Mouse (Mus musculus) large intestine, adult 2 months (tissue): ENCODE results near the gene Eid2b. TPM values are rescaled to one million over a fixed set of nuclear protein-coding genes. Genes with fewer than 3 reads are reported as not detected.

Experiments
- DNase-seq: peaks from one replicate; pipeline ENCODE4 v3.0.0-alpha.2; 2012; ENCODE audit warnings: low read depth, low spot score
- WGBS: fragments of 180-500 bp; shearing (Covaris S2); methylation state at CpG from one replicate; pipeline ENCODE4 v1.1.7; 2018; 5-methylcytosine and 5-hydroxymethylcytosine counted together
- polyA plus RNA-seq: library from polyadenylated mRNA; depleted of rRNA; stranded (reverse); fragments of >200 nt; gene quantifications from 2 replicates; pipeline ENCODE4 v1.2.3, GENCODE M21; 2012; rRNA removed

The Eid2b gene
- polyA plus RNA-seq, 1 experiment, result 1.9 TPM

DNA sequence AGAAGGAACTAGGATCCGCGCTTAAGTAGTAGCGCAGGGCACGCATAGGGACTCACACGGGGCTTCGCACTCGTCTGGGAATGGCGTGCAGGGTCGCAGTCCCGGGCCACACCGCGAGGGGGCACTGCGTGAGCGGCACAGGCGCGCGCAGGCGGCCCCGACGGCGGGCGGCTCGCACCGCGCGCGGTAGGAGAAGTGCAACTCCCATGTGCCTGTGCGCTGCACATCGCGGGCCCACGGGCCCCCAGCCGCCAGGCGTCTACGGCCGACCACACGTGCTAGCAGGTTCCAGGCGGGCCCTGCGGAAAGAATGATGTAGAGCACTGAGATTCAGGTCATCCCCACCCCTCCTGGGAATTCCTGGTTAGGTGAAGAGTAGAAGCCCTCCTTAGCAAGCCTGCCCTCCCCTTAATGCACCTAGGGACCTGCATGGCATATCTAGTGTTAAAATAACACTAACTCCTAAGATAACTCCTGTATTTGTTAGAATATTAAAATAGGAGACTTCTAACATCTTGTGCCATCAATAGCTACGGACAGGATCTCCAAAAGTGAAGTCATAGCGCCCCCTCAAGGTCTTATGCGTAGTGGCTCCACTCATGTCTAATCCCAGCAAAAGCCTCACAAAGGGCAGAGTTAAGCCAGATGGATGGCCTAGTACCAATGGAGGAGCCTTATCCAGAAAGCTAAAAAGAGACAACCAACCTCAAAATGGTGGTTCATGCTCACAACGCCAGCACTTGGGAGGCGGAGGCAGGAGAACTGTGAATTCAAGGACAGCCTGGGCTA, 21.5 kb downstream of the Eid2b start:
- DNase-seq, result peak; percentile 22
- 17% methylated on average over 43 of the region's 43 CpGs for WGBS

DNA sequence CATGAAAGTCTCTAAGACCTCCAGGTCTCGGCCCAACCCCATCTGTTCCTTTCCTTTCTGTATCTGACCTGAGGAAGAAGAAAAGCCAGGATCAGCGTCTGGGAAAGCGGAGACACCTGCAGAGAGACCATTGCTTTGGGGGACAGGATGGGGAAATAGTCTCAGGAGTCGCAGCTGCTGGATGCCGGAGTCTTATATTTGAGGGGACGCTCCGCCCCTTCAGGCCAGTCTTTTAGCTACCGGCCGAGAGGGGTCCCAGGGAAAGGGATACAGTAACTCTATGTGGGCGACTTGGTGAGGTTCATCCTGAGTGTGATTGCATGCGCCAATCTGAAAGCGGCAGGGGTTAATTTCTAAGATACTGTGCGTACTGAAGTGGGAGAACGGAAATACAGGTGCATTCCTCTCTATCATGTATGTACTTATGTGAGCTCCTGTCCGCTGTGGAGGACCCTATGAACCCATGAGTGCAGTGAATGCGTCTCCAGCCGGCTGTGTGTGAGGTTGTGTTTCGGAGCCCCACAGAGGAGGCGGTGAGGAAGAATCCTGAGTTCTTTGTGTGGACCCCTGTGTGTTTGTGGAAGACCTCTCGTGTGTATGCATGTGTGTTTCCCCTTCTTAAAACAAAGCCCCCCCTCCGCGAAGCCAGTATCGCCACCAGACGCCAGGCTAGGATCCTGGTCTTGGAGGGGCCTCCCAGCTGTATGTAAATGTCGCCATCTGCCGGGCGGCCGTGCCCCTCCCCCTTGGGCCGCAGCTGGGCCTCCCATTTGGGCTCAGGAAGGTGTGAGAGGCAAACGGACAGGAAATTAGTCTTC, 24.3 kb downstream of the Eid2b start, which contains the start of gene Dll3:
Gene Dll3 (minus strand): TSS at position 623 of the 818 bp plus-strand sequence.
- no peak for DNase-seq
- WGBS, result 4% methylated on average over 30 of the region's 30 CpGs

DNA sequence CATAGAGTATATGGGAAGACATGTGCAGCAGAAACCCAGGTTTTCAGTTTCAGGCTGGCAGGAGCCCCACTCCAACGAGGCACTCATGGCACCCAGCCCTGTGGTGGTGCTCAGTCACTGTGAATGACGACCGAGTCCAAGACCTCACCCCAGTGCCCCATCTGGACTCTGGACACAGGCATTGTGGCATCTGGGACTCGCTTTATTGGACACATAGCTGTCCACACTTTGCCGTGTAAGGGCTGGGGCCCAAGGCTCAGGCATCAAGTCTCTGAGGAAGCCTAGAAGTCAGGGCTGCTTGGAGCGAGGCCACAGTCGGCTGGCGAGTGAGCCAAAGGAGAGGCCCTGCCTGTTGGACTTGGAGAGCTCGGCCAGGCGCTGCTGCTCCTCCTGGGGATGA, 28.1 kb downstream of the Eid2b start:
- no peak for DNase-seq
- 90% methylated on average over 10 of the region's 10 CpGs for WGBS

DNA sequence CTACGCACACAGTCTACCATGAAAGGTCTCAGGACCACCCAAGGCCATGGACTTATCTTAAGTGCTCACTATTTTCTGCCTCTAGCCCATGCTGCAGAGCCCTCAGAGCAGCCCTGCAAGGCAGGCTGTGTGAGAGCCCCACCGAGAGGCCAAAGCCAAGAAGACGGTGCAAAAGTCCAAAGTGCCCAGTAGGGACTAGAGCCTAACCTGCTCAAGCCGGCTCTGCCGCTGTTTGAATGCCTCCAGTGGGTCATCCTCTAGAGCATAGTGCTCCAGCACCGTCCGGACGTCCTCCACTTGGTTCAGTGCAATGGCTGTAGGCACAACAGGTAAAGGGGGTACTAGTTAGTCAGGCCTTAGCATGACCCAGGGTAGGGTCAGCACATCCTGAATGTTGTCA, 28.7 kb downstream of the Eid2b start:
- 92% methylated on average over 8 of the region's 8 CpGs for WGBS
- no peak for DNase-seq

DNA sequence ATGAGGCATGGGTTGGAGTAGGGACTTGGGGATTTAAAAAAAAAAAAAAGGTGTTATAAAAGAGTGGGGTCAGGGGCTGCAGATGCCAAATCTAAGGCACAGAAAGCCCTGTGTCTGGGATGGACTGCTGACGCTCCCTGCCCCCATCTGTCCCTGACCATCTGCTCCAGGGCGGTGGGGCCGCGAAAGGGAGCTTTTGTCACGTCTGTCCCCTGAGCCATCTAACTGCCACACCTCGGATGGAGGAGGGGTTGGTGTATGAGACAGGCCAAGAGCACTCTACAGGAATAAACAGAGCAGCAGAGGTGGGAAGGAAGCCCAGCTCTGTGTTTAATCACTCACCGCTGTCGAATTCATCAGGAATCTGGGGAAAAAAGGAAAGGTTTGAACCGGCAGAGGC, 32.2 kb downstream of the Eid2b start:
- DNase-seq, result no peak
- 69% methylated on average over 9 of the region's 9 CpGs for WGBS

DNA sequence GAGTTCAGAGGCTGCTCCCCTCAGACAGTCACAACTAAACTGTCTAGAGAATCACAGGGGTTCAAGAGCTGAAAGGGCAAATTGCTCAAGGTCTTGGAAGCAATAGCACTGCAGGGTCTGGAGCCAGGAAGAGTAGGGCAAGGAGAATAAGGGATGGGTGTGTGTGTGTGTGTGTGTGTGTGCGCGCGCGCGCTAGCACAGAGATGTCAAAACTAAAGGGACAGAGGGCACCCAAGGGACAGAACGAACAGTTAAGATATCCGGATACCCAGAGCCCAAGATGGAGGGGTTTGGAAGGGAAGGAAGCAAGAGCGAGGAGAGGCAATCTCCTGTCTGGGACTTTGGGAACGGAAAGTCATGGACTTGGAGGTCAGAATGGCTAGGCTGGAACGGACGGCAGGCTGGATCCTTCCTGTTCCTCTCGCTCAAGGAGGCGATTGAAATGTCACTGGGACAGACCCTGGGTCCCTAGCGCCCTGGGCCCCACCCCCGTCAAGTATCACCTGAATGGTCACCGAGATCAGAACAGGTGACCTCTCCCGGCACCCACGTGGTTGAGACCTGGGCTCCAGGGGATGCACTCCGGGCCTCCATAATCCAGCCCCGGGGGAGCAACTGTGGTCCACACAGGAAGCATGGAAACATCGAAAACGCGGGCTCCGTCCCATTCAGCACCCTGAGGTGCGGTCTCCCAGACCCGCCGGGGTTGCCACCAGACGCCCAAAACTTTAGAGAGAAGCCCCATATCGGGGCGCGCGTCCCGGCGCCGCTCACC, 33.8 kb downstream of the Eid2b start:
- no peak for DNase-seq
- 3% methylated on average over 35 of the region's 35 CpGs for WGBS

DNA sequence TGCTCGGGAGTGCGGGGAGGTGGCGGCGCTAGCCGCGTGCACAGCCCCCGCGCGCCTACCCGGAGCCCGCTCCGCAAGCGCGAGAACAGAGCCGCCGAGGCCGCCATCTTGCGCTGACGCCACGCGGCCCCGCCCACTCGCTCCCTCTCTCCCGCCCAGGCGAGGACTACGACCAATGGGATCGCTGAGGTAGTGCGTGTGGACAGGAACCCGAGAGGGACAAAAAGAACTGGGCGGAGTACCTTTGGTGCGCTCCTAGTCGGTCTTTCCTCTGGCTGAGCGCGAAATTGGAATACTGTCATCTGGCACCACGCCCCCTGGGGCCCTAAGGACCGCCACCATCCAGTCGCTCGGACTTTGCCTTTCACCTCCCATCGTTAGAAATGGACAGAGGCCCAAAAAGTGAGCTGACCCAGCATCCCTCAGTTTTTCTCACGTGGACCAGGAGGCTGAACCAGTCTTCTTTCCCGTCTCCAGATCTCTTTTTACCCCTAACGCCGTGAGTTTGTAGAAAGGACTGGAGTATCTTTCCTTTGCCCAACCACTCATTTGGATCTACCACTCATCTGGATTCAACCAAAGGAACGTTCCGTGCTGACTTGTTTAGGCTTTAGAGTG, 34.5 kb downstream of the Eid2b start, which contains the start of gene Timm50:
Gene Timm50 (minus strand): TSS at position 147 of the 618 bp plus-strand sequence.
- WGBS, result under 1% methylated on average over 45 of the region's 45 CpGs
- peak; percentile 90 for DNase-seq

DNA sequence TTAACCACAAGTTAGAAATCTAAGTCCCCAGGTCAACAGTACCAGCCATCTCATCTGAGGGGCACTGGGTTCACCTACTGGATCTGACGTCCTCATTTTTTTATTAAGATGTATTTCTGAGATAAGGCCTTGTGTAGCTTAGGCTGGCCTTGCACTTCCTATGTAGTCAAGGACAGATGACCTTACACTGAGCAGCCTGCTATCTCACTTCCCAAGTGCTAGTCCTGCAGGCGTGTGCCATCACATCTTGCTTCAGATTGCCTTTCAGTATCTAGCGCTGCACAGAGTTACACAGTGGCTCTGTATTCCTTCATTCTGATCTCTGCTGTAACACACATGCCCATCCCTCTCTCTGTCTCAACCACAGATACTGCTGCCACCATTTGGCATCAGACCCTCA, 40.5 kb downstream of the Eid2b start:
- no peak for DNase-seq
- WGBS, result 86% methylated on average over 3 of the region's 3 CpGs

DNA sequence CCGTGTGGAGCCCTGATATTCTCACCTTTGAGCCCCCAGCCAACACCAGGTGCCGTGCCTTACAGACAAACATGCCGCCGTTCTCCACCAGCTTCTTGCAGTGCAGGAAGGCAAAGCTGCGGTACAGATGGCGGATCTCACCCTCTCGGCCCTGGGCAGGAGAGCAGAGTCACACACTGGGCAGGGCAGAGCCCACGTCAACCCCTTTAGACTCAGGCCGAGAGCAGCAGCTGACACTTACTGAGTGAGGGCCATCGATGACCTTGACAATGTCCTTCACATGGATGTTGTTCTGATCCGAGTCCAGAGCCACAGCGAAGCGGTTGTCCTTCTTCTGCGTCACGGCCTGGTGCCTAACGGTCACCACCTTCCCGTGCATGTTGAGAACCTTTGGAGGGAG, 41.2 kb downstream of the Eid2b start:
- no peak for DNase-seq
- WGBS, result 92% methylated on average over 17 of the region's 17 CpGs

DNA sequence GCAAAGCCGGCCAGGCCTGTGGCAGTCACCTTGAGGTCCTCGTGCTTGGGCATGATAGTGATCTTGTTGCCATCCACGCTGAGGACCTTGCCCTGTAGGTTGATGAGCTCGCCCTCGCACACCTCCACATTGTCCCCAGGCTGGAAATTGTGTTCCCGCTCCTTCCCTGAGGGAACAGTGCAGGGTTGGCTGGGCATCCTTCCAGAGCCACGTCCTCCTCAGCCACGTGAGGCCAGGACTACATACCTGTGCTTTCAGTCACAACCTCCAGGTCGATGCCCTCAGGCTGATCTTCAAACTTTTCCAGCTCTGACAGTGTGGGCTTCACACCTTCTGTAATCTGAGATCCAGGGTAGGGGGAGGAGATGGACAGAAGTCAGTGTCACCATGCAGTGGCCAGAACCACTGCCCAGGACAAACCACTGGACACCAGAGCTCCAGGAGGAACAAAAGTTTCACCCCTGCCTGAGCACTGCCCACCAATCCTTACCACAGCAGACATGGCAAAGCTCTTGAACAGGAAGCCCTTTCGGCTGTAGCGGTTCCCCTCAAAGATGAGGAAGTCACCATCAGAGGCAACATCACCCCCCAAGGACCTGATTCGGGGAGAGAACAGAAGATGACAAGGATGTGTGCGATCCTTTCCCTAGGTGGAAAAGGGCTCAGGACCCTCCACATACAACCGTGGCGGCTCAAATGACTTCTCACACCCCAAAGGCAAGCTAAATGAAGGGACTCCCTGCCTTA, 44.6 kb downstream of the Eid2b start:
- WGBS, result 89% methylated on average over 15 of the region's 15 CpGs

DNA sequence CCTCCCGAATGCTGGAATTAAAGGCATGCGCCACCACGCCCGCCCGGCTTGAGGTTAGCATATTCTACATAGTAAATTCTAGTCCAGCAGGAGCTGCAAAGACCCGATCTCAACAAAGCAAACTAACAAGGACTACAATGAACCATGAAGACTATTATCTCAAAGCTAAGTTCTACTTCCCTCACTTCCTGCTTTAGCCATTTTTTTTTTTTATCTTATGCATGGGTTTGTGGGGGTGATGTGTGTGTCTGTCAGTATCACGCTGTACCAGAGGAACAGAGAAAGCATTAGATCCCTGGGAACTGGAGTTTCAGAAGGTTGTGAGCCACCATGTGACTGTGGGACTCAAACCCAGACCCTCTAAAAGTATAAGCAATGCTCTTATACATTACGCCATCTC, 47.8 kb downstream of the Eid2b start:
- 97% methylated on average over 8 of the region's 8 CpGs for WGBS
- no peak for DNase-seq

More for the DNA sequence above, 44.6 kb downstream of the Eid2b start:
- no peak for DNase-seq

DNA sequence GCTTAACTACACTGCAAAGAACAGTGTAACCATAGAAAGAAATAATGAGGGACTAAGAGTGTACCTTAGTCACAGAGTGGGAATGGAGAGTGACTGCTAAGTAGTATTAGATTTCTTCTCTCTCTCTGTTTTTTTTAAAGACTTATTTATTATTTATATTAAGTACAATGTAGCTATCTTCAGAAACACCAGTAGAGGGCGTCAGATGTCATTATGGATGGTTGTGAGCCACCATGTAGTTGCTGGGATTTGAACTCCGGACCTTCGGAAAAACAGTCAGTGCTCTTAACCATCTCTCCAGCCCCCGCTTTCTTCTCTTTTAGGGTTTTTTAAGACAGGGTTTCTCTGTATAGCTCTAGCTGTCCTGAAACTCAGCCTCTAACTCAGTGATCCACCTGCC, 48.9 kb downstream of the Eid2b start:
- WGBS, result 83% methylated on average over 4 of the region's 4 CpGs
- no peak for DNase-seq

DNA sequence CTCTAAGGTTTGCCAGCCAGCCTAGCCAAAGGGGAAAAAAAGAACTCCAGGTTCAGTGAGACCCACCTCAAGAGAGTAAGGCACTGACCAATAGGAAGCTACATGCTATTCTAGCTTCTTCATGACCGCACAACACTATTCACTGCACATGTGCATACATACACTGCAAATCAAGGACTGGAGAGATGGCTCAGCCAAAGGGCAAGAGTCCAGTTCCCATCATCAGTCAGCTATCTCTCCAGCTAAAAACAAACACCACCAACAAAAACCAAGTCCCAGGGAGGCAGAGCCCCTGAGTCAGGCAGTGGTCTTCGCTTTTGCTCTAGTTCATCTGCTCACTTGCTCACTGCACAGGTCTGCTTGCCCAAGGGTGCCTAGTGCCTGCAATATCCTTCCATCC, 50.7 kb downstream of the Eid2b start:
- DNase-seq, result no peak
- 97% methylated on average over 2 of the region's 2 CpGs for WGBS

Other genes starting within 250 kb of the Eid2b start
- gene Psmc4, start 227.6 kb upstream of the Eid2b start, polyA plus RNA-seq, result 124 and 133 TPM in 2 replicates
- 2,978 and 3,484 TPM in 2 replicates for gene Fcgbp, start 206.5 kb upstream of the Eid2b start, polyA plus RNA-seq
- 0.25 and 0.48 TPM in 2 replicates for gene 9530053A07Rik, start 148.3 kb upstream of the Eid2b start, polyA plus RNA-seq
- 58.2 and 60.1 TPM in 2 replicates for gene Fbl, start 108.0 kb upstream of the Eid2b start, polyA plus RNA-seq
- gene Dyrk1b, start 98.3 kb upstream of the Eid2b start, polyA plus RNA-seq, result 11.3 and 16.1 TPM in 2 replicates
- 0.89 and 1.2 TPM in 2 replicates for gene Eid2, start 9.9 kb upstream of the Eid2b start, polyA plus RNA-seq
- not detected in 2 replicates for gene Selenov, start 13.4 kb downstream of the Eid2b start, polyA plus RNA-seq
- gene Dll3, start 24.5 kb downstream of the Eid2b start, polyA plus RNA-seq, result 0.41 and 0.55 TPM in 2 replicates
- 96.5 and 103 TPM in 2 replicates for gene Timm50, start 34.3 kb downstream of the Eid2b start, polyA plus RNA-seq
- gene Supt5, start 61.0 kb downstream of the Eid2b start, polyA plus RNA-seq, result 67.7 and 84.2 TPM in 2 replicates
- gene Rps16, start 72.9 kb downstream of the Eid2b start, polyA plus RNA-seq, result 1,007 and 1,073 TPM in 2 replicates
- gene Plekhg2, start 94.9 kb downstream of the Eid2b start, polyA plus RNA-seq, result 20.4 and 27.5 TPM in 2 replicates
- 83.2 and 119 TPM in 2 replicates for gene Zfp36, start 102.5 kb downstream of the Eid2b start, polyA plus RNA-seq
- gene Med29, start 115.0 kb downstream of the Eid2b start, polyA plus RNA-seq, result 50.4 and 52.9 TPM in 2 replicates
- gene Paf1, start 115.2 kb downstream of the Eid2b start, polyA plus RNA-seq, result 41.4 and 54.7 TPM in 2 replicates
- gene Gmfg, start 159.7 kb downstream of the Eid2b start, polyA plus RNA-seq, result 13.4 and 16.2 TPM in 2 replicates
- 1.7 and 2.0 TPM in 2 replicates for gene Lrfn1, start 174.2 kb downstream of the Eid2b start, polyA plus RNA-seq
- gene Ifnl2, start 232.7 kb downstream of the Eid2b start, polyA plus RNA-seq, result not detected in 2 replicates
- not detected in 2 replicates for gene Ifnl3, start 245.1 kb downstream of the Eid2b start, polyA plus RNA-seq